Comparison of ENCODE assay signal across 22 mouse cellular contexts in genomic region chr9:32562837-32563236, GRCm38 (mm10). TPM values are rescaled to one million over a fixed set of nuclear protein-coding genes. Genes with fewer than 3 reads are reported as not detected.
DNase-seq lines count a peak whose midpoint lies in the region; ATAC-seq and TF ChIP-seq lines count a peak whose summit lies in the region.
"Had no signal": no experiment of that assay in that cellular context is flagged by ENCODE, and none has a peak within 500 bp of the region (broad histone marks: within the 10 kb centered on the region; RNA-seq: fewer than 3 reads in every experiment).

No protein-coding gene starts in this region.

- no peak for DNase-seq in kidney, postnatal 10 days
- DNase-seq in lung, embryonic 14.5 days = peak; percentile 77
- no peak for DNase-seq in lung, adult 18-20 months
- no peak for DNase-seq in stomach, postnatal 0 days (ENCODE audit: low spot score)
- DNase-seq in limb, embryonic 14.5 days (ENCODE audit: low spot score) = no peak
- DNase-seq in T-cell, adult 2 months (ENCODE audit: low spot score) = no peak
- DNase-seq: adrenal gland, postnatal 14 days; cerebellum, adult 18-20 months; gastrocnemius, postnatal 25 days; kidney, adult 8-10 months; layer of hippocampus, adult 9-11 months; right cerebral cortex, postnatal 4 days had no signal

- ATAC-seq in kidney, embryonic 15.5 days (replicated peaks; ENCODE audit: low FRiP score) = no peak
- ATAC-seq in lung, embryonic 14.5 days (ENCODE audit: insufficient read depth) = peak; percentile 59
- ATAC-seq in stomach, embryonic 16.5 days (ENCODE audit: insufficient read depth, low FRiP score) = no peak
- no peak for ATAC-seq in stomach, postnatal 0 days (ENCODE audit: low FRiP score, low TSS enrichment)
- ATAC-seq in limb, embryonic 14.5 days (ENCODE audit: low FRiP score, low read depth) = no peak
- ATAC-seq: forebrain, embryonic 15.5 days; hindbrain, embryonic 16.5 days had no signal

- H3K36me3 ChIP-seq in kidney, embryonic 15.5 days = no peaks in the 10 kb centered on the region
- no peaks in the 10 kb centered on the region for H3K36me3 ChIP-seq in lung, embryonic 14.5 days (ENCODE audit: insufficient read depth)
- H3K36me3 ChIP-seq in stomach, embryonic 16.5 days (ENCODE audit: control insufficient read depth, insufficient read depth, low read length) = no peaks in the 10 kb centered on the region
- no peaks in the 10 kb centered on the region for H3K36me3 ChIP-seq in stomach, postnatal 0 days (ENCODE audit: control insufficient read depth, insufficient read depth, low read length)
- H3K36me3 ChIP-seq in limb, embryonic 14.5 days (ENCODE audit: control insufficient read depth, insufficient read depth, low read length) = no peaks in the 10 kb centered on the region
- H3K36me3 ChIP-seq: embryonic facial prominence, embryonic 13.5 days; forebrain, embryonic 10.5 days; forebrain, embryonic 15.5 days; heart, embryonic 12.5 days; midbrain, embryonic 12.5 days; neural tube, embryonic 12.5 days had no signal

- no peak for TF ChIP-seq POLR2A in limb, embryonic 14.5 days (IDR thresholded peaks at IDR 0.05; ENCODE audit: borderline replicate concordance, extremely low read depth, insufficient read depth, insufficient read length)

- no peak overlapping the region for H3K9ac ChIP-seq in kidney, embryonic 15.5 days
- no peak overlapping the region for H3K9ac ChIP-seq in lung, embryonic 14.5 days
- no peak overlapping the region for H3K9ac ChIP-seq in stomach, embryonic 16.5 days (ENCODE audit: low read length)
- no peak overlapping the region for H3K9ac ChIP-seq in stomach, postnatal 0 days (ENCODE audit: low read length)
- H3K9ac ChIP-seq in limb, embryonic 14.5 days (ENCODE audit: low read depth, low read length, severe bottlenecking) = no peak overlapping the region
- H3K9ac ChIP-seq: embryonic facial prominence, embryonic 13.5 days; forebrain, embryonic 15.5 days; heart, embryonic 12.5 days; midbrain, embryonic 12.5 days; neural tube, embryonic 12.5 days had no signal

- no peak for TF ChIP-seq EP300 in stomach, postnatal 0 days (optimal IDR thresholded peaks at IDR 0.05)

- no peak overlapping the region for H3K4me3 ChIP-seq in kidney, embryonic 15.5 days (replicated peaks)
- H3K4me3 ChIP-seq in lung, embryonic 14.5 days (ENCODE audit: low read depth, low read length) = no peak overlapping the region
- H3K4me3 ChIP-seq in stomach, embryonic 16.5 days (replicated peaks; ENCODE audit: low read length) = no peak overlapping the region
- no peak overlapping the region for H3K4me3 ChIP-seq in stomach, postnatal 0 days (ENCODE audit: low read depth, low read length)
- H3K4me3 ChIP-seq in limb, embryonic 14.5 days (replicated peaks; ENCODE audit: low read length) = no peak overlapping the region
- H3K4me3 ChIP-seq: embryonic facial prominence, embryonic 13.5 days; forebrain, embryonic 10.5 days; forebrain, embryonic 15.5 days; heart, embryonic 12.5 days; midbrain, embryonic 12.5 days; myocyte; neural tube, embryonic 12.5 days had no signal

- peak overlapping the region; percentile 36 for H3K4me2 ChIP-seq in kidney, embryonic 15.5 days
- H3K4me2 ChIP-seq in lung, embryonic 14.5 days = peak overlapping the region; percentile 45
- H3K4me2 ChIP-seq in stomach, embryonic 16.5 days (ENCODE audit: low read depth, low read length) = 0 out of 2 replicates have a peak overlapping the region, but pooled peaks have one; percentile 21
- no peak overlapping the region for H3K4me2 ChIP-seq in stomach, postnatal 0 days (replicated peaks; ENCODE audit: low read depth)
- peak overlapping the region; percentile 14; the same call in 1 of the 2 replicates for H3K4me2 ChIP-seq in limb, embryonic 14.5 days (replicated peaks; ENCODE audit: low read depth, low read length, severe bottlenecking)
- H3K4me2 ChIP-seq: embryonic facial prominence, embryonic 13.5 days; forebrain, embryonic 15.5 days; heart, embryonic 12.5 days; midbrain, embryonic 12.5 days; neural tube, embryonic 12.5 days had no signal

- no peak for TF ChIP-seq CTCF in lung, embryonic 14.5 days (IDR thresholded peaks at IDR 0.05; ENCODE audit: low read depth)
- TF ChIP-seq CTCF in stomach, postnatal 0 days (IDR thresholded peaks at IDR 0.05; ENCODE audit: low read depth) = no peak

- no peaks in the 10 kb centered on the region for H3K9me3 ChIP-seq in kidney, embryonic 15.5 days (replicated peaks)
- no peaks in the 10 kb centered on the region for H3K9me3 ChIP-seq in lung, embryonic 14.5 days (ENCODE audit: low read depth, low read length)
- no peaks in the 10 kb centered on the region for H3K9me3 ChIP-seq in stomach, embryonic 16.5 days (replicated peaks; ENCODE audit: control insufficient read depth, low read length)
- no peaks in the 10 kb centered on the region for H3K9me3 ChIP-seq in stomach, postnatal 0 days (ENCODE audit: control insufficient read depth, low read length)
- no peaks in the 10 kb centered on the region for H3K9me3 ChIP-seq in limb, embryonic 14.5 days (ENCODE audit: control insufficient read depth, low read length)
- H3K9me3 ChIP-seq: embryonic facial prominence, embryonic 13.5 days; forebrain, embryonic 10.5 days; forebrain, embryonic 15.5 days; heart, embryonic 12.5 days; midbrain, embryonic 12.5 days; neural tube, embryonic 12.5 days had no signal

- 0 out of 2 replicates have a peak, but pooled peaks cover 3% of the 10 kb centered on the region for H3K27me3 ChIP-seq in kidney, embryonic 15.5 days
- no peaks in the 10 kb centered on the region for H3K27me3 ChIP-seq in lung, embryonic 14.5 days (ENCODE audit: insufficient read depth, low read length)
- no peaks in the 10 kb centered on the region for H3K27me3 ChIP-seq in stomach, embryonic 16.5 days (ENCODE audit: control insufficient read depth, insufficient read depth, low read length)
- H3K27me3 ChIP-seq in stomach, postnatal 0 days (ENCODE audit: control insufficient read depth, insufficient read depth, low read length) = no peaks in the 10 kb centered on the region
- H3K27me3 ChIP-seq in limb, embryonic 14.5 days (ENCODE audit: control insufficient read depth, insufficient read depth, low read length) = no peaks in the 10 kb centered on the region
- H3K27me3 ChIP-seq: forebrain, embryonic 15.5 days; neural tube, embryonic 12.5 days had no signal

- 65% methylated on average over 4 of the region's 4 CpGs for WGBS in kidney, embryonic 15.5 days
- 32% methylated on average over 4 of the region's 4 CpGs for WGBS in lung, embryonic 14.5 days
- WGBS in stomach, embryonic 16.5 days = 63% methylated on average over 4 of the region's 4 CpGs
- 57% methylated on average over 4 of the region's 4 CpGs for WGBS in stomach, postnatal 0 days
- WGBS in limb, embryonic 14.5 days = 57% methylated on average over 4 of the region's 4 CpGs

- H3K4me1 ChIP-seq in kidney, embryonic 15.5 days = peaks cover 56% of the 10 kb centered on the region
- H3K4me1 ChIP-seq in lung, embryonic 14.5 days (ENCODE audit: insufficient read depth) = peaks cover 29% of the 10 kb centered on the region
- 0 out of 2 replicates have a peak, but pooled peaks cover 3% of the 10 kb centered on the region for H3K4me1 ChIP-seq in stomach, embryonic 16.5 days (ENCODE audit: control insufficient read depth, insufficient read depth, low read length)
- no peaks in the 10 kb centered on the region; the same call in 1 of the 2 replicates for H3K4me1 ChIP-seq in stomach, postnatal 0 days (replicated peaks; ENCODE audit: control insufficient read depth, insufficient read depth)
- peaks cover 22% of the 10 kb centered on the region for H3K4me1 ChIP-seq in limb, embryonic 14.5 days (ENCODE audit: control insufficient read depth, insufficient read depth, low read length)
- H3K4me1 ChIP-seq: forebrain, embryonic 15.5 days; midbrain, embryonic 12.5 days; neural tube, embryonic 12.5 days had no signal

- no peak overlapping the region for H3K27ac ChIP-seq in kidney, embryonic 15.5 days
- H3K27ac ChIP-seq in lung, embryonic 14.5 days (ENCODE audit: low read depth) = peak overlapping the region; percentile 48; the same call in 1 of the 2 replicates
- no peak overlapping the region for H3K27ac ChIP-seq in stomach, embryonic 16.5 days (ENCODE audit: low read length)
- H3K27ac ChIP-seq in stomach, postnatal 0 days (replicated peaks) = no peak overlapping the region
- no peak overlapping the region for H3K27ac ChIP-seq in limb, embryonic 14.5 days (replicated peaks; ENCODE audit: low read depth, low read length)
- H3K27ac ChIP-seq: embryonic facial prominence, embryonic 13.5 days; forebrain, embryonic 10.5 days; forebrain, embryonic 15.5 days; midbrain, embryonic 12.5 days; neural tube, embryonic 12.5 days had no signal

RNA-seq across cellular contexts. Expression of gene Fli1, which starts 20.2 kb away (rescaled TPM):
- 28.3 and 31.0 TPM in 2 replicates for polyA plus RNA-seq in kidney, embryonic 15.5 days (2015; fragmentation: Nextera tagmentation; extraction: Ambion mirVana)
- 35.7 and 37.8 TPM in 2 replicates for polyA plus RNA-seq in lung, embryonic 14.5 days (2014; fragmentation: Nextera tagmentation; extraction: Ambion mirVana)
- 9.9 and 12.8 TPM in 2 replicates for polyA plus RNA-seq in stomach, embryonic 16.5 days (2015; fragmentation: Nextera tagmentation; extraction: Ambion mirVana)
- polyA plus RNA-seq in stomach, postnatal 0 days (2015; fragmentation: Nextera tagmentation; extraction: Ambion mirVana) = 4.6 and 4.9 TPM in 2 replicates
- 10.1 and 11.5 TPM in 2 replicates for polyA plus RNA-seq in limb, embryonic 14.5 days (2012; rRNA removed)
- polyA plus RNA-seq in limb, embryonic 14.5 days (2014; fragmentation: Nextera tagmentation; extraction: Ambion mirVana) = 22.2 and 25.7 TPM in 2 replicates
- polyA plus RNA-seq: myocyte had no signal
